Mouse (Mus musculus): ENCODE results near the gene Tmem161a.
A peak's percentile ranks its signal among the peaks of the same experiment; 100 is the strongest.

Gene Tmem161a

GRCm38 (mm10) chr8:70163316-70163715 lies 8.8 kb upstream of the Tmem161a start:
- no peak for DNase-seq

- peak; percentile 33 for DNase-seq
These were observed 5.5 kb upstream of the Tmem161a start for GRCm38 (mm10) chr8:70166504-70167110.

GRCm38 (mm10) chr8:70170116-70170515 lies 2.0 kb upstream of the Tmem161a start:
- DNase-seq, result no peak

DNA sequence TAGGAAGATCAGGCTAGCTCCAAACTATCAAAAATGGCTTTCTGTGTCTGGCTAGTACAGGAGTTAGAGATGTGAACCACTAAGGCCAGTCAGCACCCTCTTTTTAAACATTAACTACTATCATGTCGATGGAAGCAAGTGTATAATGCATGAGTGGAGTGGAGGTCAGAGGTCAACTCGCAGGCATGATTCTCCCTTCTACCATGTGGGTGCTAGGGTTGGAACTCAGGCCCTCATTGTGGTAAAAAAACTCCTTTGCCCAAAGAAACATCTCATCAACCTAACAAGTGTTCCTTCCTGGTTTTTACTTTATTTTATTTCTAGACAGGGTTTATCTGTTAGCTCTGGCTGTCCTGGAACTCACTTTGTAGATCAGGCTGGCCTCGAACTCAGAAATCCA lies 1.4 kb upstream of the Tmem161a start:
- DNase-seq, result no peak

DNA sequence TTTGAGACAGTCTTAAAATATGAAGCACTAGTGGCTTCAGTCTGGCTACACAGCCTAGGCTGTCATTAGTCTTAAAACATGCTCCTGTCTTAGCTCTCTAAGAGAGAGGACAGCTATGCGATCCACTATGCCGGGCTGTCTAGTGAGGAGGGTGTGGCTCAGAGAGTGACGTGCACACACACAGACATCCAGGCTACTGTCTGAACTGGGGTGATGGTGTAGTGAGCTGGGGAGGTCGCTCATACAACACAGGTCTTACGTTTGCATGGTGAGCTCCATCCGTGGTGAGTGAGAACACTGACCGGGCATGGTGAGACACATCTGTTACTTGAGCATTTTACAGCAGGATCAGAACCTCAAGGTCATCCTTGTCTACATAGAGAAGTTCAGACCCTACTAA lies 916 bp upstream of the Tmem161a start:
- no peak for DNase-seq

DNA sequence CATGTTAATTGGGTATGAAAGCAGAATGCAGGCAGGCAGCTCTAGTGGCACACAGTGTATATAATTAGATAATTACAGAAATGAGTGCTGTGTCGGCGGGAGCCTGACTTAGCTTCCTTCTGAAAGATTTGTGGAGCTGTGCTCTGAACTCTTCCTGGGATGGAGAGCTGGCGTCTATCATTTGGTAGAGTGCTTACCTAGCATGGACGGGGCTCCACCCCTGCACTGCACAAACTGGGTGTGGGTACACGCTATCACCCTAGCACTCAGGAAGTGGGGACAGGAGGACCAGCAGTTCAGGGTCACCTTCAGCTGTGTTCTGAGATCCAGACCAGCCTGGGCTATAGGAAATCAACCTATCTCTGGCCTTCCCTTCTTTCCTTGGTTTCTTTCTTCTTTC lies 1.2 kb downstream of the Tmem161a start:
- DNase-seq, result no peak

GRCm38 (mm10) chr8:70174079-70174478 lies 1.9 kb downstream of the Tmem161a start:
- DNase-seq, result no peak

- DNase-seq, result no peak
These were observed 6.1 kb downstream of the Tmem161a start for GRCm38 (mm10) chr8:70178231-70178630.

DNA sequence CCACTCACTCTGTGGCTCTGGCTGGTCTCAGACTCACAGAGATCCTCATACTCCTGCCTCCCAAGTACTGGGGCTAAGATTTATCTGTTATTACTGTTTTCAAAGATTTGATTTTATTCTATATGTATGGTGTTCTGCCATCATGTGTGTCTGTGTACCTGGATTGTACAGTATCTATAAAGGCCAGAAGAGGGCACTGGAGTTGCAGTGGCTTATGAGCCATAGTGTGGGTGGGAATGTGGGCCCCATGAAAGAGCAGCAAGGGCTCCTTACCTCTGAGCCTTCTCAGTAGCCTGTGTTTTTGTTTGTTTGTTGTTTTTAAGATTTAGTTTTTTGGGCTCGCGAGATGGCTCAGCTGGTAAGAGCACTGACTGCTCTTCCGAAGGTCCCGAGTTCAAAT lies 6.9 kb downstream of the Tmem161a start:
- DNase-seq, result no peak

DNA sequence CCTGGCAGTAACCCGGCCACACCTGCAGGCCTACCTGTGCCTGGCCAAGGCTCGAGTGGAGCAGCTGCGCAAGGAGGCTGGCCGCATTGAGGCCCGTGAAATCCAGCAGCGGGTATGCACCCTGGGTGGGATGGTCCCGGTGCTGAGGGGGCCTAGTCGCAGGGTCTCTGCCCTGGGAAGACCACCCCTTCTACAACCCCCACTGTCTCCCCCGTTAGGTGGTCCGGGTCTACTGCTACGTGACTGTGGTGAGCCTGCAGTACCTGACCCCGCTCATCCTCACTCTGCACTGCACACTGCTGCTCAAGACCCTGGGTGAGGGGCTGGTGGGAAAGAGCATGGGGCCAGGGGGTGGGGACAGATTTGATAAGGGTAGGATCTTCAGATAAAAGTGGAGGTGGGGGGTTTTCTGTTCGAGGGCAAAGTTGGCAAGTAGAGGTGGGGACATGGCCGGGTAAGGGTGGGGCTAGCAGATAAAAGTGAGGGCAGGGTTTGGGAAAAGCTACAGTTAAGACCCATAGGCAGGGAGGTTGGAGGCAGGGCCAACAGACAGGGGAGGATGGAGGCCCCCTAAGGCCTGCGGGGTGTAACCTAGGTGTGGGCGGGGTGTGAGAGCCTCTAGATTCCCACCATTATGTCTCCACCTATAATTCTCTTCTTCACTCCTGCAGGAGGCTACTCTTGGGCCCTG lies 9.2 kb downstream of the Tmem161a start:
- no peak for DNase-seq

DNA sequence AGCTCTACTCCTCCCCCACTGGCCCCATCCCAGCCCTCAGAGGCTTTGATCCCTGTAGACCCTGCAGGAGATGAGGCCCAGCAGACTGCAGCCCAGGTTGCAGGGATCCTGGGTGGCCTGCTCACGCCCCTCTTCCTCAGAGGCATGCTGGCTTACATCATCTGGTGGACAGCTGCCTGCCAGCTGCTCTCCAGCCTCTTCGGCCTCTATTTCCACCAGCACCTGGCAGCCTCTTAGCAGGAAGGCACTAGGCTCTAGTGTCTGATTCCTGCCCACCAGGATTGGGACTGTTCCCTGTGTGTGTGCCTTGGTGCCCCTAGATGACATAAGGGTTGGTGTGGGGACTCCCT lies 9.7 kb downstream of the Tmem161a start:
- no peak for DNase-seq

DNA sequence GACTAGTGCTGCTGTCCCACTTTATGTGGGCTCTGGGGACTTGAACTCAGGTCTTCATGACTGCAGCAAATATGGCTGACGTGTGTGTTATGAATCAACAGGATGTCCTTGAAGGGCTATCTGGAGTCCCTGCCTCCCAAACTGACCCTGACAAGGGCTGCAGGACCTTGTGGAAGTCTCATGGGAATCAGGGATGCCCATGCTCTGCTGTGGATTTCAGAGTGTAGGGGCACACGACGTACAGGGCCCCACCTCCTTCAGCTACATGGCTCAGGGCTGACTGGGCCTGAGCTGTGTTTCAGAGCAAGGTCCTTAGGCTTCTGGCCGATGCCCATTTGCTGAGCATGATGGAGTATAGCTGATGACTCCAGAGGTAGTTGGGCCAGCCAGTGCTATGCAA lies 11.0 kb downstream of the Tmem161a start:
- DNase-seq, result no peak

DNA sequence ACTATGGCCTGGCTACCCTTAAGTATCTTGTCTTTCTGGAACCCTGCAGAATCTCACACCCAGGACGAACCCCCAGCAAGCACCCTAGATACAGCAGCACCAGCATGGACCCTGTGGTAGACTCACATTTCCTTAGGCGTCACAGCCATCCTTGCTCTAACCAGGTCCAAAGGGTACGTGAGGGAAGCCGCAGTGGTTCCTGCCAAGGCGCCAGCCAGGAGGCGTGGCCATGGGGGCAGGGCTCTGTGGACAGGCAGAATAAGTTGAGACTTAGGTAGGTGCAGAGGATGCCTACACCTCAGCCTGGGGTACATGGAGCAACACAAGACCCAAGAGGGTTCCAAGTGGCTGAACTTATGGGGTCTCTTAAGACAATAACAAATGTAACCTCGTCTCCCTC lies 16.6 kb downstream of the Tmem161a start:
- DNase-seq, result no peak

- no peak for DNase-seq
These were observed 21.1 kb downstream of the Tmem161a start for GRCm38 (mm10) chr8:70193238-70193637.

DNA sequence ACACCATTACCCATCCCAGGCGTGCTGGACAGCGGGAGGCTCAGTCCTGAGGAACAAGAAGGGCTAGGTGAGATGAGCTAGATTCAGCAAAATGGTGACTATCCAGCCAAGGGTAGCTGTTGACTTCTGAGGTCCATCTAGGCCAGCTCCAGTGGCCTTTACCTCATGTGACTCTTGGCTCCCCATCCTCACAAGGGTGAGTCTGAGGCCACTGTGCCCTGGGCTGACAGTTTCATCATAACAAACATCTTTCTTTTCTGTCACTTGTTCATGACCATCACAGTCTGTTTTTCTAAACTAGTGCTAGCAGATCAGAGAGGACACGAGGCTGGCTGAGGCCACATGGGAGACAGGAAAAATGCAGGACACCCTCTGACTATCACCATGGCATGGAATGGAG lies 22.0 kb downstream of the Tmem161a start:
- DNase-seq, result no peak

- DNase-seq, result no peak
These were observed 23.6 kb downstream of the Tmem161a start for GRCm38 (mm10) chr8:70195762-70196161.

GRCm38 (mm10) chr8:70197603-70198002 lies 25.4 kb downstream of the Tmem161a start:
- DNase-seq, result no peak

GRCm38 (mm10) chr8:70200098-70200681 lies 28.0 kb downstream of the Tmem161a start:
- DNase-seq, result peak; percentile 33

- no peak for DNase-seq
These were observed 29.3 kb downstream of the Tmem161a start for GRCm38 (mm10) chr8:70201417-70201816.

DNA sequence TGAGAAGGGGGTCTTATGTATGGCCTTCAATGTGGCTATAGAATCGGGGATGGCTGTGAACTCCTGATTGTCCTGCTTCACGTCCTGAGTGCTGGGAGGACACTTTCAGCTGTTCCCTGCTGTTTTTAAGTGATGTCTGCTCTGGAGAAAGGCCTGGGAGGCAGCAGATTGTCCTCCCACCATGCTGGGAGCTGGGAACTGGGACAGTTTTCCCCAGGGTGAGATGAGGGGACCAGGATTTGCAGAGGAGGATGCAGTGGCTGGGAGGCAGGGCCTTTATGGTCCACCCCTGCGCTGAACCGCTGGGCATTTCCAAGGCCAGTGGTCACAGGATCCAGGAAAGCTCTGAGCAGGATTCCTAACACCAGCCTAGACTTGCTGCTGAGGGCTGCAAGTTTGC lies 30.9 kb downstream of the Tmem161a start:
- DNase-seq, result no peak

- no peak for DNase-seq
These were observed 32.6 kb downstream of the Tmem161a start for GRCm38 (mm10) chr8:70204757-70205156.

DNA sequence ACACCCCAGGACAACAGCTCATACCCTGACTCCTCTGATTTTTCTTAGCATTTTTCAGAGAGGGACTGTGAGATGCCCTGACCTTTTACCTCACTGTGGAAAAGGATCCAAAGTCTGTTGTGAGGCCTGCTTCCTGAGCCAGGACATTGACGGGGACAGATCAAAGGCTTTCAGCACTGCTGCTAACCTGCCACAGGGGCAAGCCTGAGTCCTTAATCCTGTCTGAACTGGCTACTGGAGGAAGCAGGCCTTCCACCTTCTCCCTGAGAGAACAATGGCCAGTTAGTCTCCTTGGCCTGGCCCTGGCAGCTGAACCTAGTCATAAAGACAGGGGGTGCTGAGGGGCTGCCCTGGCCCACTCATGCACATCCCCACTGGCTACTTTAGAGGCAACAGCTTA lies 36.0 kb downstream of the Tmem161a start:
- DNase-seq, result no peak

DNA sequence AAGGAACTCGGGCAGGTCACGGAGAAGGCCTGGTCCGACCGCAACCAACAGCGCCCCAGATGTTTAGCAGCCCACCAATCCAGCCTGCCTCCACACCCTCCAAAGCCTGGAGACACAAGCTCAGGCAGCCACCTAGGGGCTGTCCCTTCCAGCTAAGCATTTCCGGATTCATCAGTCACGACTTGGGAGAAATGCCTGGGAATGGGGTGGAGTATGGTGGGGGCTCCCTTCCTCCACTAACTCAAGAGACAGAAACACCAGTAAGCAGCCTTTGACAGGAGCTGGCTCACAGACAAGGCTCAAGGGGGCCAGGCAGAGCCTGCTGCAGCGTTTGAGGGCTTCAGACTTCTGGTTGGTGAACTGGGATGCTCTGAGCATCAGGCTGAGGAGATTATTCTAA lies 38.4 kb downstream of the Tmem161a start:
- peak; percentile 53 for DNase-seq

- DNase-seq, result no peak
These were observed 39.1 kb downstream of the Tmem161a start for GRCm38 (mm10) chr8:70211275-70211674.

GRCm38 (mm10) chr8:70211726-70212111 lies 39.6 kb downstream of the Tmem161a start:
- DNase-seq, result no peak

Data from right cerebral cortex, postnatal 25 days (tissue).